Mouse (Mus musculus): ENCODE results near the gene Klf6. TPM values are rescaled to one million over a fixed set of nuclear protein-coding genes. Genes with fewer than 3 reads are reported as not detected.
A peak's percentile ranks its signal among the peaks of the same experiment; 100 is the strongest.

The Klf6 gene
- total and polyA plus RNA-seq, 3 experiments, result 6.6 to 21.0 (median 15.8) TPM

- Histone ChIP-seq H3K79me2 (replicated peaks; ENCODE audit: control insufficient read depth, extremely low read depth, insufficient read depth, poor library complexity, severe bottlenecking) (no peaks in the 10 kb centered on the region), H3K27me3 (replicated peaks) (no peaks in the 10 kb centered on the region), H3K36me3 (replicated peaks in 1 of 2; ENCODE audit: control insufficient read depth in 1 of 2, insufficient read depth in 1 of 2, low read length in 1 of 2) (no peaks in the 10 kb centered on the region), H3K9me3 (replicated peaks; ENCODE audit: low read length) (no peaks in the 10 kb centered on the region), H3K9ac (ENCODE audit: insufficient read depth, low read depth) (no peak overlapping the region), H3K4me1 (ENCODE audit: control insufficient read depth in 1 of 2, insufficient read depth in 2 of 2) (peaks cover 8 to 26% of the 10 kb centered on the region in 2 experiments; a peak in 3 of 4 replicates), H3K4me3 (replicated peaks in 1 of 3; ENCODE audit: low read depth in 2 of 3, low read length in 2 of 3, poor library complexity in 1 of 3) (no peak overlapping the region), H3K27ac (ENCODE audit: insufficient read depth, low read depth) (no peak overlapping the region), H3K4me2 (ENCODE audit: insufficient read depth, low read depth, poor library complexity, severe bottlenecking) (no peak overlapping the region)
- dilution Hi-C loops (cut with MboI; ENCODE audit: extremely low pct_ligation_motif_present, extremely low pct_unique_long_range_greater_than_20kb, low sequenced_read_pairs) (no loop called here), in situ Hi-C loops (cut with MboI; ENCODE audit: low pct_ligation_motif_present, low pct_unique_long_range_greater_than_20kb, low sequenced_read_pairs) (loop anchor here (10.0 kb wide), 1 partner anchor 60 kb away; no protein-coding TSS in a partner anchor)
- TF ChIP-seq ZKSCAN1 (IDR thresholded peaks at IDR 0.05; ENCODE audit: borderline replicate concordance, low read depth, low read length), result no peak
- no peak for TF ChIP-seq SMC3 (IDR thresholded peaks at IDR 0.05; ENCODE audit: low read depth, low read length)
- no peak for TF ChIP-seq MYC (IDR thresholded peaks at IDR 0.05; ENCODE audit: low read depth, low read length)
- no peak for TF ChIP-seq BHLHE40 (IDR thresholded peaks at IDR 0.05; ENCODE audit: low read depth, low read length)
- TF ChIP-seq USF1 (IDR thresholded peaks at IDR 0.05; ENCODE audit: low read depth, low read length), result no peak
- no peak for TF ChIP-seq E2F4 (IDR thresholded peaks at IDR 0.05; ENCODE audit: insufficient replicate concordance, low read depth, low read length)
- no peak for TF ChIP-seq ELF1 (IDR thresholded peaks at IDR 0.05; ENCODE audit: low read depth, low read length)
- no peak for TF ChIP-seq TCF12 (IDR thresholded peaks at IDR 0.05; ENCODE audit: low read depth, low read length)
- no peak for TF ChIP-seq NRF1 (IDR thresholded peaks at IDR 0.05; ENCODE audit: low read depth, low read length)
- TF ChIP-seq EP300 (IDR thresholded peaks at IDR 0.05; ENCODE audit: low read length), result no peak
- TF ChIP-seq MXI1 (IDR thresholded peaks at IDR 0.05; ENCODE audit: low read depth, low read length), result no peak
- TF ChIP-seq MEF2A (IDR thresholded peaks at IDR 0.05; ENCODE audit: borderline replicate concordance, low read depth, low read length), result no peak
- no peak for TF ChIP-seq ZMIZ1 (IDR thresholded peaks at IDR 0.05; ENCODE audit: low read depth, low read length)
- TF ChIP-seq UBTF (IDR thresholded peaks at IDR 0.05; ENCODE audit: low read depth, low read length), result no peak
- no peak for TF ChIP-seq NELFE (IDR thresholded peaks at IDR 0.05; ENCODE audit: low read depth, low read length)
- no peak for TF ChIP-seq KAT2A (IDR thresholded peaks at IDR 0.05; ENCODE audit: insufficient replicate concordance, low read length)
- no peak for TF ChIP-seq RCOR1 (conservative IDR thresholded peaks at IDR 0.05; ENCODE audit: low read depth, low read length)
- DNase-seq (ENCODE audit: extremely low read depth), result no peak
These were observed 16.9 kb upstream of the Klf6 start for GRCm38 (mm10) chr13:5844338-5844737.

DNA sequence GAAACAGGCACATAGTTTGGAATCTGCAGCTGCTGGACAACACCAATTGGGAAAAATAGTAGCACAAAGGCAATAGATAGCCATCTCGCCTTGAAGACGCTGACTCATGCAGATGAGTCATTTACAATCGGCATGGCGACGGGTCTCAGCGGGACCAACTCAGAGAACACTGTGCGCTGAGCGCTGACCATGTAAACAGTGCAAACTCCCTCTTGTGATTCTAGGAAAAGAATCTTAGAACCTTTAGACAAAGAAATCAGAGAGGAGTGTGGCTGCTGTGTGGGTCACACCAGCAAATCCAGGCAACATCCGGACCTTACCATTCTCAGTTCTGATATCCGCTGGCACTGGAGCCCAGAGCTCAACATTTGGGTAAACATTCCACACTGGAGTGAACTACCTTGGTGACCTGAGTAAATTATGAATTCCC lies 16.1 kb upstream of the Klf6 start:
- in situ Hi-C loops (cut with MboI; ENCODE audit: low pct_ligation_motif_present, low pct_unique_long_range_greater_than_20kb, low sequenced_read_pairs), result loop anchor here (10.0 kb wide), 1 partner anchor 60 kb away; no protein-coding TSS in a partner anchor
- H3K27ac ChIP-seq (ENCODE audit: insufficient read depth, low read depth), result peak overlapping the region; percentile 78

More for the DNA sequence above, 16.1 kb upstream of the Klf6 start:
- H3K9ac ChIP-seq (ENCODE audit: insufficient read depth, low read depth), result no peak overlapping the region
- peaks cover 8 to 26% of the 10 kb centered on the region in 2 experiments; a peak in 3 of 4 replicates for H3K4me1 ChIP-seq (ENCODE audit: control insufficient read depth in 1 of 2, insufficient read depth in 2 of 2)
- peak overlapping the region; percentile 17 for H3K4me2 ChIP-seq (ENCODE audit: insufficient read depth, low read depth, poor library complexity, severe bottlenecking)
- dilution Hi-C loops (cut with MboI; ENCODE audit: extremely low pct_ligation_motif_present, extremely low pct_unique_long_range_greater_than_20kb, low sequenced_read_pairs), result no loop called here
- peak; percentile 44 for DNase-seq (ENCODE audit: extremely low read depth)
- H3K9me3 ChIP-seq (replicated peaks; ENCODE audit: low read length), result no peaks in the 10 kb centered on the region
- no peaks in the 10 kb centered on the region for H3K36me3 ChIP-seq (replicated peaks in 1 of 2; ENCODE audit: control insufficient read depth in 1 of 2, insufficient read depth in 1 of 2, low read length in 1 of 2)
- H3K4me3 ChIP-seq (replicated peaks in 1 of 3; ENCODE audit: low read depth in 2 of 3, low read length in 2 of 3, poor library complexity in 1 of 3), result no peak overlapping the region
- H3K27me3 ChIP-seq (replicated peaks), result no peaks in the 10 kb centered on the region
- TF ChIP-seq MAFK (IDR thresholded peaks at IDR 0.05; ENCODE audit: insufficient replicate concordance, low read length) (peak; percentile 39; the same call in 1 of the 2 replicates), CHD2 (IDR thresholded peaks at IDR 0.05; ENCODE audit: low read length) (no peak), GABPA (IDR thresholded peaks at IDR 0.05; ENCODE audit: insufficient replicate concordance, low read depth, low read length) (no peak)
- H3K79me2 ChIP-seq (replicated peaks; ENCODE audit: control insufficient read depth, extremely low read depth, insufficient read depth, poor library complexity, severe bottlenecking), result no peaks in the 10 kb centered on the region
